Mouse (Mus musculus): Measurements from ENCODE around the gene Tmtc2.

DNA sequence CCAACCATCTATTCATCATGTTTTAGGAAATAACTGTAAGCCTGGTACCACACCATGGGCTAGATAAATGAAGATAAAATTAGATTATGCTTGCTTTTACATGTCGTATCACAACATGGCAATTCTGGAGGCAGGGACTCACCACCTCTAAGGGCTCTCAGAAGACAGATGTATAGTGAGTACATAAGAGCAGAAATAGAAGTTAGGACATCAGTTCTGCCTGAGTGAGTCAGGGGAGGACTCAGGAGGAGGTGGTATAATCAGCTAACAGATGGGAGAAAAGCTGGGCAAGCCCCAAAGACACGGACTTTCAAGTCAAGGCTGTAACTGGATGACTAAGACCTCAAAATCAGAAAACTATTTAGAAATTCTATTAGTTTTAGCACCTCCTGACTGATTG lies 288.0 kb downstream of the Tmtc2 start:
- no peak for TF ChIP-seq USF1 (IDR thresholded peaks at IDR 0.05; ENCODE audit: low read depth, low read length)
- TF ChIP-seq CTCF (conservative IDR thresholded peaks at IDR 0.05 in 1 of 2, IDR thresholded peaks at IDR 0.05 in 1 of 2; ENCODE audit: low read depth in 2 of 2, low read length in 2 of 2): no peak
- no peak for TF ChIP-seq MAFK (IDR thresholded peaks at IDR 0.05; ENCODE audit: insufficient replicate concordance, low read length)
- TF ChIP-seq NELFE (IDR thresholded peaks at IDR 0.05; ENCODE audit: low read depth, low read length): no peak
- no peak for TF ChIP-seq TCF12 (IDR thresholded peaks at IDR 0.05; ENCODE audit: low read depth, low read length)
- no peak for TF ChIP-seq POLR2A (IDR thresholded peaks at IDR 0.05; ENCODE audit: low read depth, low read length)
- TF ChIP-seq RAD21 (IDR thresholded peaks at IDR 0.05; ENCODE audit: low read depth, low read length): no peak
- no peak for TF ChIP-seq ZMIZ1 (IDR thresholded peaks at IDR 0.05; ENCODE audit: low read depth, low read length)
- TF ChIP-seq ZNF384 (IDR thresholded peaks at IDR 0.05; ENCODE audit: low read depth, low read length): no peak

Measured in CH12.LX (cell line).